Mouse (Mus musculus): ENCODE measurements around the gene Ggt1.

The Ggt1 gene

DNA sequence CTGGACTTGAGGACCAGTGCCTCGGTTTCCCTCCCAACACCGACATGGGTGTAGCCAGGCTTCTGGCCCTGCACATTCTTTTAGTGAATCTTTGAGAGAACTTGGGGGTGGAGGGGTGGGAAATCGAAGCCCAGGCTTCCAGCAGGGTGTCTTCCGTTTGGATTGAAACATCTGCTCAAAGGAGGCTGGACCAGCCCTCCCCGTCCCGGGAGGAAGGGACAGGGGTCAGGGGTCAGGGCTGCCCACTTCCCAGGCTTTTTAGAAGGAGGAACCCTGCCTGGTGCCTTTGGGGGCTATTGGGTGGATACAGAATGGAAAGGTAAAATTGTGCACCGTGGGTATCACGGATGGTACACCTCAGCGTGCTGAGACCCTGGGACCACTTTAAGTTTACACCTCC is 10.5 kb downstream of the Ggt1 start:
- no peak for DNase-seq (ENCODE audit: low spot score in 2 of 2)

DNA sequence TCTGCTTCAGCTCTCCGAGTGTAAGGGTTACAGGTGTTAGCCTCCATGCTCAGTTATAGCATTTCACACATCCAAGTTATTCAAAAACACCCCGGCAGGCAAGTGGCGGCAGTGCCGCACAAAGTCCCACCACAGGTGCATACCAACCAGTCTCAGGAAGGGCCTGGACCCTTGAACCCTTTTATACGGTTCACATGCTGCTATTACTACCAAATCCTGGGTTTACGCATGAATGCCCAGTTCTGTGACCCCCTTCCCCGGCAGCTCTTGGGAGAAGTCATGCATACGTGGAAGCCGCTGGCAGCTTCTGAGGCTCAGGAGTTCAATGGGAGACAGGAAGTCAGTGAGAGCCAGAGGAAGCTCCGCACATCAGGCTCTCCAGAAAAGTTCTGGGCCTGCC is 11.8 kb downstream of the Ggt1 start:
- no peak for DNase-seq (ENCODE audit: low spot score in 2 of 2)

- no peak for DNase-seq (ENCODE audit: low spot score in 2 of 2)
Observed at GRCm38 (mm10) chr10:75573965-75574364, 12.6 kb downstream of the Ggt1 start.

DNA sequence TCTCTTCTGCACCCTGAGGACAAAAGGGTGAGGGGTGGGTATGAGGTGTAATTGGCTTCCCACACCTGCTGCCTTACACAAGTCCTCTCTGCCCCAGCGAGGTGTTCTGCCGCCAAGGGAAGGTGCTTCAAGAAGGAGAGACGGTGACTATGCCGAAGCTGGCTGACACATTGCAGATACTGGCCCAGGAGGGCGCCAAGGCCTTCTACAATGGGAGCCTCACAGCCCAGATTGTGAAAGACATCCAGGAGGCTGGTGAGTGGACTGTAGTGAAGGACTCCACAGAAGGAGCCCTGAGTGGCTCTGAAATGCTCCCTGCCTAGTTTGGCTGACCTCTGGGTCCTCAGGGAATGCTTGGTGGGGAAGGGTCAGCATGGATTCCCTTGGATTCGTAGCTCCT is 17.7 kb downstream of the Ggt1 start:
- DNase-seq (ENCODE audit: low spot score in 2 of 2) = no peak

DNA sequence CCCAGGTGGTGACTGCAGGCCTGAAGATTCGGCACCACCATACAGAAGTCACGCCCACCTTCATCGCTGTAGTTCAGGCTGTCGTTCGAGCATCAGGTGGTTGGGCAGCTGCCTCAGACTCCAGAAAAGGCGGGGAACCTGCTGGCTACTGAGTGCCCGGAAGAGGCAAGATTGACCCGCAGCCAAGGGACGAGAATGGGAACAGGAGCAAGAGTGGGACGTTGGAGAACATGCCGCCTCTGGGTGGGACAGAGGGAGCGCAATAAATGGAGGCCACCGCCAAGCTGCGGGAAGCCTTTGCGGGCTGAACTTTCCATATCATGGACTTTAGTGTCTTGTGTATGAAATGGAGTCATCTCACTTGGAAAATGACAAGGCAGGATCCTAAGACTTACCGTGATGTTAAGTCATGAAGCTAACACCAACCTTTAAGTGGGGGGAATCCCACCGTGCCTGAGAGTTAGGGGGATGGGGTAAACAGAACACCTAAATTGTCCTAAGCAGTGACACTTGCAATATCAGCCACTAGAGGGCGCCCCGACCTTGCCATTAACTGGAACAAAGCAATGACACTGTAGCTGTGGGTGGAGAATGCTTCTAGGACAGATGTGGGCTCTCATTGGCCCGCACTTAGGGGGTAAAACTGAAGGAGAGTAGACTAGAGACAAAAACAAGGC is 24.6 kb downstream of the Ggt1 start:
- DNase-seq (ENCODE audit: low spot score in 2 of 2) = peak; percentile 88 to 92

DNA sequence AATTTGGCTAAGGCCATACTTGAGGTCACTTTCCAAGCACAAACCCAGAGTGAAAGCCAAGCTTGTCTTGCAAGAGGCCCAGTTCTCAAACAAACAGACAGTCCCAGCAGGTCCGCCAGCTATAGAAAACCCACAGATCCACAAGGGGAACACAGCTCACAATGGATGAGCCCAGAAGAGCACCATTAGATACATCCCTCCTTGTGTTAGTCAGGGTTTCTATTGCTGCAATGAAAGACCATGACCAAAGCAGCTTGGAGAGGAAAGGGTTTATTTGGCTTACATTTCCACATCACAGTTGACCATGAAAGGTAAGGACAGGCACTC is 25.1 kb downstream of the Ggt1 start:
- DNase-seq (ENCODE audit: low spot score in 2 of 2) = no peak

GRCm38 (mm10) chr10:75587781-75588180 is 26.4 kb downstream of the Ggt1 start:
- no peak for DNase-seq (ENCODE audit: low spot score in 2 of 2)

- DNase-seq (ENCODE audit: low spot score in 2 of 2) = no peak
Observed at GRCm38 (mm10) chr10:75588336-75588735, 26.9 kb downstream of the Ggt1 start.

- DNase-seq (ENCODE audit: low spot score in 2 of 2) = peak in 1 of 2 experiments; percentile 33
Observed at GRCm38 (mm10) chr10:75589129-75589528, 27.7 kb downstream of the Ggt1 start, which contains the start of gene Ggt5. Ggt5 (plus strand) TSS chr10:75589340.

DNA sequence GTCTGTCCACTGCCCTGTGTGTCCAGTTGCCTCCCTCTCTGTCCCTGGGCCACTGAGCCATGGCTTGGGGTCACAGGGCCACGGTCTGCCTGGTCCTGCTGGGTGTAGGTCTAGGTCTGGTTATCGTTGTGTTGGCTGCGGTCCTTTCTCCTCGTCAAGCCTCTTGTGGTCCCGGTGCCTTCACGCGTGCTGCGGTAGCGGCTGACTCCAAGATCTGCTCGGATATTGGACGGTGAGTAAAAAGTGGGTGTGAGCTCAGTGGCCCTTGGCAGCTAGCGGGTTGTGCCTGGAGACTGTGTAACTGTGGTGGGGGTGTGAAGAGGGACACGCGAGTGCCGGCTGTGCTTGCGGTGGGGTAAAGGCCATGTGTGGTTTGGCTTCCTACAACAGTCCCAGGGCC is 28.2 kb downstream of the Ggt1 start:
- peak in 1 of 2 experiments; percentile 27 for DNase-seq (ENCODE audit: low spot score in 2 of 2)

DNA sequence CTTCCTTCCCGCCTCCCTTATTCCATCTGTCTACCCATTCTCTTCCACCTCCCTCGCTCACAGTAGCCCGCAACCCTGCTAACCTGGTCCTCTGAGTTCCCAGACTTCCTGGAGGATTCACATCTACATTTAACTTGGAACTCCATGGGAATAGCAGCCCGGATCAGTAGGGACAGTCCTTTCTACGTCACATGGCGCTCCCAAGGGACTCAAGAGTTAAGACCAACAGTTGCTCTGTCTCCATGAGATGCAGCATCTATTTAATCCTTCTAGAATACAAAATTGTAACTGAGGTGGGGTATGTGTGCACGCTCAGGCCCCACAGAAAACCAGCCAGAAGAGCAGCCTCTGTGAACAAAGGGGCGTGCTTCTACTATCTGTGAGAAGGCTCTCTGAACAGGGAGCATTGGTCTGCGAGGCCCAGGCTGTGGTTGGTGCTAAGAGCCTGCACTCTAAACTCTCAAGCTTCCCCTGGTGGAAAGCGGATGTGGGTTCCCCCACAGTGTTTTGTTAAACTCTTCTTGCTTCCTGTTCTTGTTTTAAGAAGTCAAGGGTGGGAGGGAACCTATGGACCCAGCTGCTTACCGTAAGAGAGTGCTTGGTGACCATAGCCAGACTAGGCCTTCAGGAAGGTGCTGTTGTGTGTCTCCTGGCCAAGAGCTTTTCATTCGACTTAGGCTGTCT is 29.9 kb downstream of the Ggt1 start:
- peak; percentile 38 to 80 for DNase-seq (ENCODE audit: low spot score in 2 of 2)

- DNase-seq (ENCODE audit: low spot score in 2 of 2) = peak in 1 of 2 experiments; percentile 14
Observed at GRCm38 (mm10) chr10:75592585-75592984, 31.2 kb downstream of the Ggt1 start.

GRCm38 (mm10) chr10:75595981-75596380 is 34.6 kb downstream of the Ggt1 start:
- no peak for DNase-seq (ENCODE audit: low spot score in 2 of 2)

DNA sequence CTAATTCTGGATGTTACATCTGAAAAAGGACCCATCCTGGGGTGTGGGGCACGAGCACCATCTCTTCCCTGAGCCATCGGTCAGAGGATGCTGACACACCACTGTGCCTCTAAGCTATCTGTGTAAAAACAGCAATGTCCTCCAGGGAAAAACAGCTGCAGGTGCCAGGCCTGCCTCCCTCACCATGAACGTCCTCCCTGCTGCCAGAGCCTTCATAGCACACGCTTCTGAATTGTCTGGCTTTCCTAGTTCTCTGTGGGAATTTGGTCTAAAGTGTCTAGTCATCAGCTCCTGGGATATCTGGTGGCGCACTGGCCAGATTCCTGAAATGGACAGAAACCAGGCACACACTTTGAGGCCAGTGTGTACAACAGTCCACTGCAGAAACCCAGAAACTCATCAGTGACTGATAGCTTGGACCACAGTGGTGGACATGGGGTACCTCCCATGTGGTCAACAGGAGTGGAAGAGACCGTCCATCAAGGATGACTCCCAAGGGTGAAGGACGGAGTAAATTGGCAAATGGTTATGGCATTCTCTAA is 38.9 kb downstream of the Ggt1 start:
- no peak for DNase-seq (ENCODE audit: low spot score in 2 of 2)

DNA sequence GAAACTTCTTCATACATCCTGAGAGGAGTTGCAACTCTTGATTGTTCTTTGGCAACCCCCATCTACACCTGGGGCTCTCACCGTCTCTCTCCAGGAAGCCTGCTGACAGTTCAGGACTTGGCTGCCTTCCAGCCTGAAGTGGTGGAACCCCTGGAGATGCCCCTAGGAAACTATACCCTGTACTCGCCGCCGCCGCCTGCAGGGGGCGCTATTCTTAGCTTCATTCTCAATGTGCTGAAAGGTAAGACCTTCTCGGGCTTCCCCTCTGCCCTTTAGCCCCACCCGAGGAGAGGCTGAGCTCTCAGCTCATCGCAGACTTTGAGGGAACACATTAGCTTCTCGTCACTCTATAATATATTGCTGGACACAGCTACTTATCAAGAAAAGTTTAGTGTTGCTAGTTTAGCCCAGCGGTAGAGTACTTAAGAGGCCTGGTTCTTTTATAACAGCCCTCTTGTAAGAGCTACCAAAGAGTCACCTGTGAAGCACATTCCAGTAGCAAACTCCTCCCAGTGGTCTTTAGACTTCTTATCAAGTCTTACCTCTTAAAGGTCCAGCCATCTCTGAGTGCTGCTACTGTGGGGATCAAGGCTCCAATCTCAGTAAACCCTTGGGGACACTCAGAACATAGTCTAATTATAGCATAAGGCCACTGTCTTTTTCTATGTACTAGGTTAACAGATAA is 43.9 kb downstream of the Ggt1 start:
- peak in 1 of 2 experiments; percentile 62 for DNase-seq (ENCODE audit: low spot score in 2 of 2)

DNA sequence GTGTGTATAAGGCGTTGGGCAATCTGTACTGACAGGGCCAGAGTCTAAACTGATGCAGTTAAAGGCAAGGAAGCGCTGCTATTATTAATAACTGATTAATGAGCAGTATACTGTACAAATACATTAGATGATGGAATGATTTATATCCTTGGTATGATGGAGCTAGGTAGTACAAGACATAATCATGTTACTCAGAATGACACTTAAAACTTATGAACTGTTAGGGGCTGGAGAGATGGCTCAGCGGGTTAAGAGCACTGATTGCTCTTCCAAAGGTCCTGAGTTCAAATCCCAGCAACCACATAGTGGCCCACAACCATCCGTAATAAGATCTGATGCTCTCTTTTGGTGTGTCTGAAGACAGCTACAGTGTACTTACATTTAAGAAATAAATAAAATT is 45.8 kb downstream of the Ggt1 start:
- DNase-seq (ENCODE audit: low spot score in 2 of 2) = no peak

DNA sequence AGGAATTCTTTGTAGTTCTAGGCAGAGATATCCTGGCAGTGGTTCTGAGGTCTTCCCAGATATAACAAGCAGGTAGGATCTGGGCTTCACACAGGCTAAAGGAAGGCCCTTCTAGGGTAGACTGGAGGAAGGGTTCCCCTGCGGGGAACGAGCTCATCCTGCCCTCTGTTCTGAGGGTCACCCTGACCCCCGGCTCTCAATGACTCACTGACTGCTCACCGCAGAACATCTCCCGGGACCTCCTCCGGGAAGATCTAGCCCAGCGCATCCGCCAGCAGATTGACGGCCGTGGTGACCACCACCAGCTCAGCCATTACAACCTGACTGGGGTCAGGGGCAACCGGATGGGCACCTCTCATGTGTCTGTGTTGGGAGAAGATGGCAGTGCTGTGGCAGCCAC is 47.6 kb downstream of the Ggt1 start:
- no peak for DNase-seq (ENCODE audit: low spot score in 2 of 2)

DNA sequence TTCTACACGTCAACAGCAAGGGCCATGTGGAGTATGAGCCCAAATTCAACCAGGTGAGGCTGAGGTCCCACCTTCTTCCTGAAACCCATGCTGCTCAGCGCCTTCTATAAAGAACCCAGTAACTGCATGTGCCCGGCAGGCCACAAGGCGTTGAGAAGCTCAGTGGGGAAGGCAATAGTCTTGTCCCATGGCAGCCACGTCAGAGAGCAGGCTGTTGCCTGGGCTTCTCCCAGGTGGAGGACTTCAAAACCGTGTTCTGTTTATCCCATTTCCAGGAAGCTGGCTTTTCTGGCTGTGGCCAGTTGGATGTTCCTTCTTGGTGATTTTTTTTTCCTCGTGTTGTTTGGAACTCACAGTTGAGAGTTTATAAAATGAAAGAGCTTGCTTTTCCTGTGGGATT is 49.1 kb downstream of the Ggt1 start:
- no peak for DNase-seq (ENCODE audit: low spot score in 2 of 2)

- no peak for DNase-seq (ENCODE audit: low spot score in 2 of 2)
Observed at GRCm38 (mm10) chr10:75616044-75616443, 54.6 kb downstream of the Ggt1 start.

- no peak for DNase-seq (ENCODE audit: low spot score in 2 of 2)
Observed at GRCm38 (mm10) chr10:75620818-75621217, 59.4 kb downstream of the Ggt1 start.

DNA sequence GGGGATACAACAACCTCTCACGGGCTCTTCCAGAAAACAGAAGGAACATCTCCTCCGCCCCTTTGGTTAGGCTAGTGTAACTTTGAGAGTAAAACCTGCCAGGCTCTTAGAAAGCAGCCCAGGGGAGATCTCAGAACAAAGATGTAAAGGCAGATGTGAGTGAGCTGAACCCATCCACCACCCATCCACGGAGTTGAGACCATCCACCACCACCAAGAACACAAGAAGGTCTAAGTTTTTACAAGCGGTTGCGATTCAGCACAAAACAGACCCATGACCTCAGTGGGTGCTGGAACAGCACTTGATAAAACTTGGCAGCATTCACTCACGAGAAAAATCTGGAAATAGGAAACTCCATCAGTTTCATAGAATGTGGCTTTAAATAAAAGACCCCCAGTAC is 64.5 kb downstream of the Ggt1 start:
- DNase-seq (ENCODE audit: low spot score in 2 of 2) = no peak

- DNase-seq (ENCODE audit: low spot score in 2 of 2) = no peak
Observed at GRCm38 (mm10) chr10:75626991-75627390, 65.6 kb downstream of the Ggt1 start.

GRCm38 (mm10) chr10:75627490-75627889 is 66.1 kb downstream of the Ggt1 start:
- DNase-seq (ENCODE audit: low spot score in 2 of 2) = no peak
